Mouse (Mus musculus) myocyte (in vitro differentiated cells): ENCODE measurements around the gene Rnps1. TPM values are rescaled to one million over a fixed set of nuclear protein-coding genes. Genes with fewer than 3 reads are reported as not detected.
"Not testable (repeated sequence)": the region's sequence is repeated elsewhere in the genome, so short reads cannot be mapped to it uniquely, and the experiment has no call there.

Experiments used
- H3K27me3 ChIP-seq: one replicate; pipeline ENCODE4 v1.6.1; 2011; ENCODE audit not compliant: control insufficient read depth, insufficient read depth, insufficient read length
- H3K36me3 ChIP-seq: one replicate; pipeline ENCODE4 v1.6.1; 2011; ENCODE audit not compliant: control insufficient read depth, insufficient read depth
- H3K4me2 ChIP-seq: one replicate; pipeline ENCODE4 v1.6.1; 2011; ENCODE audit warnings: low read depth, control low read depth
- H3K4me3 ChIP-seq: one replicate; pipeline ENCODE4 v1.5.1; 2011; ENCODE audit warnings: mild to moderate bottlenecking, control low read depth, moderate library complexity
- H3K79me2 ChIP-seq: one replicate; pipeline ENCODE4 v1.6.1; 2011; ENCODE audit not compliant: control insufficient read depth, insufficient read depth
- H3ac ChIP-seq: one replicate; pipeline ENCODE4 v1.6.1; 2011; ENCODE audit not compliant: control insufficient read depth, insufficient read length
- CEBPB ChIP-seq: IDR thresholded peaks from 2 replicates; pipeline ENCODE4 v1.6.1; 2011; ENCODE audit warnings: mild to moderate bottlenecking, moderate library complexity; ENCODE audit not compliant: poor library complexity, insufficient read depth, severe bottlenecking
- E2F4 ChIP-seq: IDR thresholded peaks from one replicate; pipeline ENCODE4 v1.6.1; 2011; ENCODE audit warnings: mild to moderate bottlenecking, control low read depth, moderate library complexity; ENCODE audit not compliant: insufficient read depth
- MAX ChIP-seq: IDR thresholded peaks from one replicate; pipeline ENCODE4 v1.6.1; 2011; ENCODE audit warnings: low read depth, mild to moderate bottlenecking, control low read depth
- MYOD1 ChIP-seq, 3 experiments: IDR thresholded peaks; one replicate each; pipeline ENCODE4 v1.6.1; 2011; ENCODE audit warnings: control low read depth in 2 of 3, low read depth in 2 of 3, mild to moderate bottlenecking in 2 of 3, moderate library complexity in 1 of 3; ENCODE audit not compliant: insufficient read length in 2 of 3, control insufficient read depth in 1 of 3
- MYOG ChIP-seq, 3 experiments: IDR thresholded peaks; one replicate each; pipeline ENCODE4 v1.6.1; 2011; ENCODE audit warnings: control low read depth in 2 of 3, low read depth in 2 of 3, mild to moderate bottlenecking in 2 of 3; ENCODE audit not compliant: insufficient read length in 2 of 3, control insufficient read depth in 1 of 3, insufficient read depth in 1 of 3
- POLR2A ChIP-seq: IDR thresholded peaks from one replicate; pipeline ENCODE4 v1.6.1; 2011; ENCODE audit warnings: low read depth, mild to moderate bottlenecking, control low read depth, moderate library complexity; ENCODE audit not compliant: insufficient read length
- POLR2AphosphoS2 ChIP-seq: IDR thresholded peaks from one replicate; pipeline ENCODE4 v1.6.1; 2011; ENCODE audit warnings: low read depth, control low read depth; ENCODE audit not compliant: insufficient read length
- REST ChIP-seq: IDR thresholded peaks from one replicate; pipeline ENCODE4 v1.6.1; 2011; ENCODE audit warnings: mild to moderate bottlenecking, control low read depth, moderate library complexity; ENCODE audit not compliant: insufficient read depth, insufficient read length
- SRF ChIP-seq: IDR thresholded peaks from one replicate; pipeline ENCODE4 v1.6.1; 2011; ENCODE audit warnings: low read depth; ENCODE audit not compliant: control insufficient read depth, insufficient read length
- TCF12 ChIP-seq: IDR thresholded peaks from one replicate; pipeline ENCODE4 v1.6.1; 2011; ENCODE audit warnings: mild to moderate bottlenecking, control low read depth; ENCODE audit not compliant: poor library complexity, insufficient read depth, severe bottlenecking
- TCF3 ChIP-seq: IDR thresholded peaks from one replicate; pipeline ENCODE4 v1.6.1; 2011; ENCODE audit warnings: low read depth, control low read depth; ENCODE audit not compliant: insufficient read length
- USF1 ChIP-seq: IDR thresholded peaks from one replicate; pipeline ENCODE4 v1.6.1; 2011; ENCODE audit warnings: low read depth, mild to moderate bottlenecking, control low read depth, moderate library complexity
- polyA plus RNA-seq: library from polyadenylated mRNA; unstranded; fragments of >200 nt; fragmentation: generic; extraction: Trizol; gene quantifications from one replicate; pipeline ENCODE4 v1.2.1, GENCODE M21; 2012; ENCODE audit warnings: missing spikeins

Rnps1 gene
- polyA plus RNA-seq, 1 experiment: 53.7 TPM

- peaks cover 12% of the 10 kb centered on the region for H3K36me3 ChIP-seq
- H3ac ChIP-seq: no peak overlapping the region
- no peak overlapping the region for H3K4me3 ChIP-seq
- H3K27me3 ChIP-seq: no peaks in the 10 kb centered on the region
- TF ChIP-seq POLR2AphosphoS2 (no peak), CEBPB (no peak), MAX (no peak), MYOG (IDR thresholded peaks at IDR 0.05; ENCODE audit: control insufficient read depth in 1 of 3, insufficient read depth in 1 of 3, insufficient read length in 2 of 3, low read depth in 2 of 3) (no peak), MYOD1 (IDR thresholded peaks at IDR 0.05; ENCODE audit: control insufficient read depth in 1 of 3, insufficient read length in 2 of 3, low read depth in 2 of 3) (no peak), TCF12 (no peak), E2F4 (no peak)
- peak overlapping the region; percentile 97 for H3K4me2 ChIP-seq
- peaks cover 25% of the 10 kb centered on the region for H3K79me2 ChIP-seq
Measured at GRCm38 (mm10) chr17:24453372-24453771, 39.0 kb downstream of the Rnps1 start.

DNA sequence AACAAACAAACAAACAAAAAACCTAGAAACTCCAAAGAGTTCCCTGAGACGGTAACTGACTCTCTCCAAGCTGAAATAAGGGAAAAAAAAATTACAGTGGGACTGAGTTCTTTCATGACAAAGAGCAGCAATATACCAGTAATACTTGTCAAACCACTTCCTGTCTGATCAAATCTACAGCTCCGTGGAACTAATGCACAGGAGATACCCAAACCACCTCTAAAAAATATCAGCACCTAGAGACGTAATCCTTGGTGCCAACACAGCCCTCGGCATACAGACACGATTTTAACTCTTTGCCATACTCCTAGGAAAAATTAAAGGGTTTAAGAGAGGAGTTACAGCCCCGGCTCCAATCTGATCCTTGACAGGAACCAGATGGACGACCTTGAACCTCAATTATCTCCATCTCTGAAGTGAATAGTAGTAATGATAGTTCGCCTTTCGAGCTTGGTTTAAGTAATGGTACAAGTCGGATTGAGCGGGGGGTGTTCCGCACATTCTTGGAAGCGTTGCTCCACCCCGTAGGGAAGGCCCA is 39.9 kb downstream of the Rnps1 start:
- peak overlapping the region; percentile 57 for H3ac ChIP-seq
- TF ChIP-seq SRF: no peak
- no peak for TF ChIP-seq MYOG (IDR thresholded peaks at IDR 0.05; ENCODE audit: control insufficient read depth in 1 of 3, insufficient read depth in 1 of 3, insufficient read length in 2 of 3, low read depth in 2 of 3)
- no peak for TF ChIP-seq CEBPB
- no peak for TF ChIP-seq TCF12
- TF ChIP-seq TCF3: no peak
- no peak for TF ChIP-seq POLR2A
- TF ChIP-seq MAX: no peak
- TF ChIP-seq USF1: no peak
- no peak for TF ChIP-seq POLR2AphosphoS2
- peak overlapping the region; percentile 75 for H3K4me3 ChIP-seq
- H3K4me2 ChIP-seq: peak overlapping the region; percentile 97
- H3K36me3 ChIP-seq: peaks cover 7% of the 10 kb centered on the region
- no peaks in the 10 kb centered on the region for H3K27me3 ChIP-seq
- H3K79me2 ChIP-seq: peaks cover 25% of the 10 kb centered on the region

- Histone ChIP-seq H3K4me2 (peak overlapping the region; percentile 97), H3K27me3 (no peaks in the 10 kb centered on the region), H3ac (peak overlapping the region; percentile 57), H3K4me3 (peak overlapping the region; percentile 75), H3K79me2 (peaks cover 25% of the 10 kb centered on the region), H3K36me3 (peaks cover 2% of the 10 kb centered on the region)
- TF ChIP-seq REST: no peak
- peak; percentile 69; the same call in 1 of the 2 replicates for TF ChIP-seq CEBPB
- peak; percentile 1 for TF ChIP-seq TCF3
- no peak for TF ChIP-seq E2F4
- TF ChIP-seq MAX: no peak
- TF ChIP-seq MYOG (IDR thresholded peaks at IDR 0.05; ENCODE audit: control insufficient read depth in 1 of 3, insufficient read depth in 1 of 3, insufficient read length in 2 of 3, low read depth in 2 of 3): peak in 1 of 3 experiments; percentile 50
- TF ChIP-seq USF1: no peak
- TF ChIP-seq MYOD1 (IDR thresholded peaks at IDR 0.05; ENCODE audit: control insufficient read depth in 1 of 3, insufficient read length in 2 of 3, low read depth in 2 of 3): peak in 1 of 3 experiments; percentile 30
- TF ChIP-seq POLR2A: peak; percentile 89
- TF ChIP-seq TCF12: no peak
- TF ChIP-seq POLR2AphosphoS2: peak; percentile 91
- peak; percentile 24 for TF ChIP-seq SRF
Measured at GRCm38 (mm10) chr17:24454756-24455522, 40.6 kb downstream of the Rnps1 start.

GRCm38 (mm10) chr17:24455523-24456206 is 41.3 kb downstream of the Rnps1 start:
- H3ac ChIP-seq: peak overlapping the region; percentile 57
- not testable (repeated sequence) for H3K36me3 ChIP-seq, H3K27me3 ChIP-seq
- peak overlapping the region; percentile 75 for H3K4me3 ChIP-seq
- peak overlapping the region; percentile 36 for H3K4me2 ChIP-seq
- H3K79me2 ChIP-seq: peaks cover 25% of the 10 kb centered on the region

GRCm38 (mm10) chr17:24461580-24461979 is 47.2 kb downstream of the Rnps1 start:
- no peak for TF ChIP-seq TCF3
- TF ChIP-seq CEBPB: no peak
- no peak for TF ChIP-seq SRF
- no peak for TF ChIP-seq USF1
- no peak for TF ChIP-seq MAX
- TF ChIP-seq POLR2AphosphoS2: no peak
- TF ChIP-seq MYOD1 (IDR thresholded peaks at IDR 0.05; ENCODE audit: control insufficient read depth in 1 of 3, insufficient read length in 2 of 3, low read depth in 2 of 3): no peak
- no peak for TF ChIP-seq POLR2A
- H3K4me2 ChIP-seq: no peak overlapping the region
- H3ac ChIP-seq: no peak overlapping the region
- H3K79me2 ChIP-seq: no peaks in the 10 kb centered on the region
- H3K4me3 ChIP-seq: no peak overlapping the region
- no peaks in the 10 kb centered on the region for H3K27me3 ChIP-seq
- no peaks in the 10 kb centered on the region for H3K36me3 ChIP-seq
